Mouse (Mus musculus) hindbrain, postnatal 0 days (tissue): ENCODE measurements around the gene Pum3. TPM values are rescaled to one million over a fixed set of nuclear protein-coding genes. Genes with fewer than 3 reads are reported as not detected.

Experiments used
- ATAC-seq: fragments of 200-750 bp; cut with Nextera tagmentation; 2 replicates; pipeline ENCODE4 v1.8.0; 2017; ENCODE audit warnings: mild to moderate bottlenecking, moderate TSS enrichment, moderate library complexity
- DNase-seq: peaks from one replicate; pipeline ENCODE4 v3.0.0-alpha.2; 2015; ENCODE audit warnings: low spot score
- H3K27ac ChIP-seq: fragments of 300-500 bp; sonication (generic); 2 replicates; pipeline ENCODE4 v1.5.1; 2014; ENCODE audit warnings: mild to moderate bottlenecking
- H3K27me3 ChIP-seq: fragments of 300-500 bp; sonication (generic); 2 replicates; pipeline ENCODE4 v1.6.1; 2014; ENCODE audit warnings: low read length, mixed read lengths; ENCODE audit not compliant: insufficient read depth
- H3K36me3 ChIP-seq: fragments of 300-500 bp; sonication (generic); 2 replicates; pipeline ENCODE4 v1.6.1; 2014; ENCODE audit warnings: low read length, mixed read lengths; ENCODE audit not compliant: insufficient read depth
- H3K4me1 ChIP-seq: fragments of 300-500 bp; sonication (generic); 2 replicates; pipeline ENCODE4 v1.6.1; 2014; ENCODE audit warnings: antibody characterized with exemption, low read length, mixed read lengths; ENCODE audit not compliant: insufficient read depth
- H3K4me2 ChIP-seq: fragments of 300-500 bp; sonication (generic); 2 replicates; pipeline ENCODE4 v1.6.1; 2014; ENCODE audit warnings: low read depth, mild to moderate bottlenecking, low read length, moderate library complexity, mixed read lengths
- H3K4me3 ChIP-seq: fragments of 300-500 bp; sonication (generic); 2 replicates; pipeline ENCODE4 v1.5.1; 2014; ENCODE audit warnings: low read length
- H3K9ac ChIP-seq: fragments of 300-500 bp; sonication (generic); replicated peaks from 2 replicates; pipeline ENCODE4 v1.6.1; 2014; ENCODE audit warnings: mild to moderate bottlenecking, low read length, moderate library complexity, mixed read lengths
- H3K9me3 ChIP-seq: fragments of 300-500 bp; sonication (generic); 2 replicates; pipeline ENCODE4 v1.6.1; 2016; ENCODE audit warnings: low read length, mixed read lengths
- CTCF ChIP-seq: IDR thresholded peaks from 2 replicates; pipeline ENCODE4 v1.5.1; 2016; ENCODE audit warnings: antibody characterized with exemption, control low read depth, low read depth
- WGBS: fragments of 180-500 bp; shearing (Covaris S2); extraction: QIAGEN DNeasy Blood & Tissue Kit; methylation state at CpG from one replicate; pipeline ENCODE4 v1.1.7; 2014; 5-methylcytosine and 5-hydroxymethylcytosine counted together
- polyA plus RNA-seq: library from polyadenylated mRNA; unstranded; fragments of >200 nt; fragmentation: Nextera tagmentation; extraction: Ambion mirVana; gene quantifications from 2 replicates; pipeline ENCODE4 v1.2.1, GENCODE M21; 2015
- total RNA-seq: library from RNA; depleted of rRNA; stranded (reverse); fragments of >200 nt; gene quantifications from 2 replicates; pipeline ENCODE4 v1.2.3, GENCODE M21; 2014; rRNA removed

The Pum3 gene
- total and polyA plus RNA-seq, 2 experiments from 2014 or later = 13.1 to 50.3 TPM

- H3K4me3 ChIP-seq = no peak overlapping the region
- no peak overlapping the region for H3K9ac ChIP-seq
- H3K4me2 ChIP-seq = no peak overlapping the region
- ATAC-seq (no peak), DNase-seq (no peak)
- no peaks in the 10 kb centered on the region for H3K36me3 ChIP-seq
- H3K9me3 ChIP-seq = no peaks in the 10 kb centered on the region; the same call in 1 of the 2 replicates
- no peak for TF ChIP-seq CTCF
- no peaks in the 10 kb centered on the region for H3K27me3 ChIP-seq
- H3K4me1 ChIP-seq = no peaks in the 10 kb centered on the region
- WGBS = 86% methylated on average over 10 of the region's 10 CpGs
- H3K27ac ChIP-seq = no peak overlapping the region
These were observed 63.4 kb downstream of the Pum3 start for GRCm38 (mm10) chr19:27366113-27366746.

- no peak overlapping the region for H3K27ac ChIP-seq
- H3K36me3 ChIP-seq = no peaks in the 10 kb centered on the region
- H3K4me3 ChIP-seq = peak overlapping the region; percentile 6; the same call in 1 of the 2 replicates
- no peak for TF ChIP-seq CTCF
- H3K27me3 ChIP-seq = no peaks in the 10 kb centered on the region
- H3K9ac ChIP-seq = 0 out of 2 replicates have a peak overlapping the region, but pooled peaks have one; percentile 13
- peak overlapping the region; percentile 28 for H3K4me2 ChIP-seq
- no peaks in the 10 kb centered on the region; the same call in 1 of the 2 replicates for H3K9me3 ChIP-seq
- DNase-seq = peak; percentile 48
- WGBS = 28% methylated on average over 8 of the region's 8 CpGs
- no peaks in the 10 kb centered on the region for H3K4me1 ChIP-seq
- ATAC-seq = no peak
These were observed 65.1 kb downstream of the Pum3 start for GRCm38 (mm10) chr19:27364521-27364931.

- ATAC-seq (no peak), DNase-seq (no peak)
- no peaks in the 10 kb centered on the region for H3K36me3 ChIP-seq
- no peak overlapping the region for H3K27ac ChIP-seq
- no peaks in the 10 kb centered on the region; the same call in 1 of the 2 replicates for H3K9me3 ChIP-seq
- no peak overlapping the region for H3K4me3 ChIP-seq
- peak overlapping the region; percentile 28; the same call in 1 of the 2 replicates for H3K4me2 ChIP-seq
- TF ChIP-seq CTCF = no peak
- no peaks in the 10 kb centered on the region for H3K27me3 ChIP-seq
- no peak overlapping the region for H3K9ac ChIP-seq
- no peaks in the 10 kb centered on the region for H3K4me1 ChIP-seq
- WGBS = 48% methylated on average over 4 of the region's 4 CpGs
These were observed 65.7 kb downstream of the Pum3 start for GRCm38 (mm10) chr19:27363891-27364290.

- Histone ChIP-seq H3K4me2 (no peak overlapping the region), H3K4me1 (no peaks in the 10 kb centered on the region), H3K9me3 (no peaks in the 10 kb centered on the region; the same call in 1 of the 2 replicates), H3K9ac (no peak overlapping the region), H3K27me3 (no peaks in the 10 kb centered on the region), H3K4me3 (no peak overlapping the region), H3K27ac (no peak overlapping the region), H3K36me3 (no peaks in the 10 kb centered on the region)
- DNase-seq (no peak), ATAC-seq (no peak)
- no peak for TF ChIP-seq CTCF
These were observed 69.2 kb downstream of the Pum3 start for GRCm38 (mm10) chr19:27360381-27360780.

- no peak for ATAC-seq
- no peaks in the 10 kb centered on the region for H3K27me3 ChIP-seq
- no peak for TF ChIP-seq CTCF
- H3K36me3 ChIP-seq = no peaks in the 10 kb centered on the region
- peak; percentile 24 for DNase-seq
- H3K27ac ChIP-seq = no peak overlapping the region
- no peaks in the 10 kb centered on the region for H3K4me1 ChIP-seq
- no peak overlapping the region for H3K9ac ChIP-seq
- H3K4me3 ChIP-seq = no peak overlapping the region
- H3K9me3 ChIP-seq = no peaks in the 10 kb centered on the region
- no peak overlapping the region for H3K4me2 ChIP-seq
- 50% methylated on average over 6 of the region's 6 CpGs for WGBS
These were observed 77.9 kb downstream of the Pum3 start for GRCm38 (mm10) chr19:27351700-27352099.

- no peak for TF ChIP-seq CTCF
- Histone ChIP-seq H3K9me3 (no peaks in the 10 kb centered on the region), H3K36me3 (no peaks in the 10 kb centered on the region), H3K27ac (no peak overlapping the region), H3K4me3 (no peak overlapping the region), H3K27me3 (no peaks in the 10 kb centered on the region), H3K9ac (no peak overlapping the region), H3K4me1 (no peaks in the 10 kb centered on the region), H3K4me2 (no peak overlapping the region)
- no peak for DNase-seq
- 93% methylated on average over 1 of the region's 1 CpGs for WGBS
- no peak for ATAC-seq
These were observed 83.1 kb downstream of the Pum3 start for GRCm38 (mm10) chr19:27346501-27346900.

Other genes with a start within 250 kb of the Pum3 start
- 44.6 and 51.9 TPM in 2 replicates for gene Vldlr, start 213.3 kb downstream of the Pum3 start, total RNA-seq
- gene Vldlr, start 213.3 kb downstream of the Pum3 start, polyA plus RNA-seq = 34.2 and 34.4 TPM in 2 replicates
- 0.36 and 0.58 TPM in 2 replicates for gene Kcnv2, start 107.2 kb downstream of the Pum3 start, total RNA-seq
- gene Kcnv2, start 107.2 kb downstream of the Pum3 start, polyA plus RNA-seq = 0.15 and 0.16 TPM in 2 replicates